ENCODE assay signal across 12 mouse cellular contexts in genomic region chr1:78532184-78532800, GRCm38 (mm10). TPM values are rescaled to one million over a fixed set of nuclear protein-coding genes. Genes with fewer than 3 reads are reported as not detected.
DNase-seq lines count a peak whose midpoint lies in the region; ATAC-seq and TF ChIP-seq lines count a peak whose summit lies in the region.
"Had no signal": no experiment of that assay in that cellular context is flagged by ENCODE, and none has a peak within 500 bp of the region (broad histone marks: within the 10 kb centered on the region; RNA-seq: fewer than 3 reads in every experiment).

No protein-coding gene starts in this region.

- WGBS in midbrain, postnatal 0 days, result 83% methylated on average over 15 of the region's 15 CpGs

- no peak for TF ChIP-seq CTCF in midbrain, postnatal 0 days (IDR thresholded peaks at IDR 0.05)

- H3K27ac ChIP-seq in midbrain, postnatal 0 days (ENCODE audit: low read depth, low read length), result no peak overlapping the region
- H3K27ac ChIP-seq: midbrain, embryonic 13.5 days had no signal

- DNase-seq in cerebellum, adult 11 months, result peak; percentile 5
- no peak for DNase-seq in cerebellum, adult 11-12 months
- peak; percentile 8 for DNase-seq in right cerebral cortex, adult 18-20 months
- no peak for DNase-seq in right cerebral cortex, postnatal 14 days
- peak; percentile 46 for DNase-seq in gastrocnemius, postnatal 25 days
- DNase-seq in testis, postnatal 14 days (ENCODE audit: low spot score), result peak; percentile 45
- no peak for DNase-seq in midbrain, postnatal 0 days (ENCODE audit: low spot score)
- no peak for DNase-seq in heart, postnatal 4 days
- DNase-seq: heart, postnatal 10 days; kidney, postnatal 36 days had no signal

- H3K4me3 ChIP-seq in midbrain, postnatal 0 days (ENCODE audit: low read depth, low read length), result no peak overlapping the region
- H3K4me3 ChIP-seq: midbrain, embryonic 13.5 days had no signal

- H3K36me3 ChIP-seq in midbrain, postnatal 0 days (ENCODE audit: insufficient read depth, low read length), result no peaks in the 10 kb centered on the region
- H3K36me3 ChIP-seq: midbrain, embryonic 13.5 days had no signal

- H3K9me3 ChIP-seq in midbrain, postnatal 0 days (ENCODE audit: low read length), result no peaks in the 10 kb centered on the region
- H3K9me3 ChIP-seq: midbrain, embryonic 13.5 days had no signal

- no peaks in the 10 kb centered on the region for H3K4me1 ChIP-seq in midbrain, postnatal 0 days (ENCODE audit: insufficient read depth, low read length)
- H3K4me1 ChIP-seq: midbrain, embryonic 13.5 days had no signal

- H3K27me3 ChIP-seq in midbrain, postnatal 0 days (ENCODE audit: insufficient read depth, low read length), result no peaks in the 10 kb centered on the region
- H3K27me3 ChIP-seq: midbrain, embryonic 13.5 days had no signal

- no peak for ATAC-seq in midbrain, postnatal 0 days (ENCODE audit: low FRiP score)
- ATAC-seq: midbrain, embryonic 13.5 days had no signal

- H3K4me2 ChIP-seq in midbrain, postnatal 0 days (ENCODE audit: low read depth, low read length, poor library complexity, severe bottlenecking), result no peak overlapping the region
- H3K4me2 ChIP-seq: liver, embryonic 11.5 days; midbrain, embryonic 13.5 days had no signal

- H3K9ac ChIP-seq in midbrain, postnatal 0 days (replicated peaks; ENCODE audit: low read length, poor library complexity, severe bottlenecking), result no peak overlapping the region
- H3K9ac ChIP-seq: midbrain, embryonic 13.5 days had no signal

RNA-seq across cellular contexts. Expression of gene BC035947, which starts 20.3 kb away (rescaled TPM):
- total RNA-seq in gastrocnemius, postnatal 25 days (2021), result not detected
- 1.3 and 3.0 TPM in 2 replicates for total RNA-seq in midbrain, postnatal 0 days (2014; rRNA removed)
- polyA plus RNA-seq in midbrain, postnatal 0 days (2015; fragmentation: Nextera tagmentation; extraction: Ambion mirVana), result 1.2 and 1.4 TPM in 2 replicates
- not detected for total RNA-seq in heart, postnatal 4 days (2021)
- total RNA-seq: heart, postnatal 10 days had no signal
- polyA plus RNA-seq: liver, embryonic 11.5 days had no signal

RNA-seq across cellular contexts. Expression of gene Mogat1, which starts 21.5 kb away (rescaled TPM):
- under 1 TPM in 1 of 2 experiments, not detected in 1; 0.75 TPM for total RNA-seq in gastrocnemius, postnatal 25 days (2021)
- total RNA-seq in midbrain, postnatal 0 days (2014; rRNA removed), result 0.22 TPM in 1 of 2 replicates, not detected in the other
- polyA plus RNA-seq in midbrain, postnatal 0 days (2015; fragmentation: Nextera tagmentation; extraction: Ambion mirVana), result 0.50 and 1.3 TPM in 2 replicates
- not detected for total RNA-seq in heart, postnatal 4 days (2021)
- polyA plus RNA-seq: liver, embryonic 11.5 days had no signal

RNA-seq across cellular contexts. Expression of gene Farsb, which starts 43.6 kb away (rescaled TPM):
- 10 to 100 TPM; 50.8 to 54.5 TPM for total RNA-seq in gastrocnemius, postnatal 25 days (2021)
- 85.9 and 90.0 TPM in 2 replicates for total RNA-seq in midbrain, postnatal 0 days (2014; rRNA removed)
- 134 and 138 TPM in 2 replicates for polyA plus RNA-seq in midbrain, postnatal 0 days (2015; fragmentation: Nextera tagmentation; extraction: Ambion mirVana)
- total RNA-seq in heart, postnatal 4 days (2021), result 10 to 100 TPM; 52.5 to 54.5 TPM

Comparison
In these comparisons a context has a peak if more than half of its experiments do, and no peak if none do; other contexts are left out.
1. DNase-seq: peak in cerebellum, adult 11 months (single experiment), right cerebral cortex, adult 18-20 months (single experiment), gastrocnemius, postnatal 25 days (single experiment) and testis, postnatal 14 days (single experiment); none in cerebellum, adult 11-12 months (single experiment), right cerebral cortex, postnatal 14 days (single experiment), midbrain, postnatal 0 days (single experiment) and heart, postnatal 4 days (single experiment).